Mouse (Mus musculus): ENCODE results near the gene Stac2. TPM values are rescaled to one million over a fixed set of nuclear protein-coding genes. Genes with fewer than 3 reads are reported as not detected.
A peak's percentile ranks its signal among the peaks of the same experiment; 100 is the strongest.

Stac2 gene
- 10.2 and 11.2 TPM in 2 replicates for polyA plus RNA-seq (2016; fragmentation: Nextera tagmentation; extraction: Ambion mirVana)

GRCm38 (mm10) chr11:98052989-98053834 is at the start of gene Stac2:
TSS of gene Stac2 (minus strand) at chr11:98053462.
- H3K27ac ChIP-seq, result peak within 1 kb of the TSS; percentile 15; the same call in 1 of the 2 replicates
- peak; percentile 87 for ATAC-seq (ENCODE audit: low FRiP score, low read depth)

GRCm38 (mm10) chr11:98101332-98101731 is 48.1 kb upstream of the Stac2 start:
- 83% methylated on average over 3 of the region's 3 CpGs for WGBS
- H3K27me3 ChIP-seq (replicated peaks), result no peaks in the 10 kb centered on the region
- no peak overlapping the region for H3K4me3 ChIP-seq
- no peaks in the 10 kb centered on the region for H3K9me3 ChIP-seq
- no peak for ATAC-seq (ENCODE audit: low FRiP score, low read depth)
- no peak overlapping the region for H3K9ac ChIP-seq
- H3K27ac ChIP-seq, result no peak overlapping the region
- H3K36me3 ChIP-seq, result peaks cover 82% of the 10 kb centered on the region
- H3K4me2 ChIP-seq (replicated peaks), result no peak overlapping the region
- no peaks in the 10 kb centered on the region for H3K4me1 ChIP-seq

More at GRCm38 (mm10) chr11:98052989-98053834, at the start of gene Stac2:
- Histone ChIP-seq H3K4me1 (peaks cover 33% of the 10 kb centered on the region), H3K9me3 (no peaks in the 10 kb centered on the region), H3K9ac (peak within 1 kb of the TSS; percentile 75), H3K27me3 (replicated peaks) (peaks cover 44% of the 10 kb centered on the region), H3K36me3 (no peaks in the 10 kb centered on the region), H3K4me2 (replicated peaks) (peak within 1 kb of the TSS; percentile 68), H3K4me3 (peak within 1 kb of the TSS; percentile 49)
- 2% methylated on average over 41 of the region's 48 CpGs for WGBS

GRCm38 (mm10) chr11:98090583-98090982 is 37.3 kb upstream of the Stac2 start:
- no peaks in the 10 kb centered on the region for H3K27me3 ChIP-seq (replicated peaks)
- H3K36me3 ChIP-seq, result peaks cover 64% of the 10 kb centered on the region
- H3K4me1 ChIP-seq, result no peaks in the 10 kb centered on the region
- H3K9ac ChIP-seq, result no peak overlapping the region
- H3K4me2 ChIP-seq (replicated peaks), result no peak overlapping the region
- no peaks in the 10 kb centered on the region for H3K9me3 ChIP-seq
- H3K4me3 ChIP-seq, result no peak overlapping the region
- WGBS, result 94% methylated on average over 9 of the region's 9 CpGs
- H3K27ac ChIP-seq, result no peak overlapping the region
- no peak for ATAC-seq (ENCODE audit: low FRiP score, low read depth)

- ATAC-seq (ENCODE audit: low FRiP score, low read depth), result no peak
- Histone ChIP-seq H3K9ac (no peak overlapping the region), H3K4me2 (replicated peaks) (no peak overlapping the region), H3K4me3 (no peak overlapping the region), H3K27ac (no peak overlapping the region), H3K4me1 (no peaks in the 10 kb centered on the region), H3K36me3 (peaks cover 56% of the 10 kb centered on the region), H3K27me3 (replicated peaks) (no peaks in the 10 kb centered on the region), H3K9me3 (no peaks in the 10 kb centered on the region)
- 53% methylated on average over 7 of the region's 7 CpGs for WGBS
Measured at GRCm38 (mm10) chr11:98088224-98088623, 35.0 kb upstream of the Stac2 start.

- ATAC-seq (ENCODE audit: low FRiP score, low read depth), result no peak
- no peak overlapping the region for H3K9ac ChIP-seq
- H3K4me2 ChIP-seq (replicated peaks), result no peak overlapping the region
- no peaks in the 10 kb centered on the region for H3K4me1 ChIP-seq
- 73% methylated on average over 7 of the region's 7 CpGs for WGBS
- H3K4me3 ChIP-seq, result no peak overlapping the region
- no peaks in the 10 kb centered on the region for H3K27me3 ChIP-seq (replicated peaks)
- H3K9me3 ChIP-seq, result no peaks in the 10 kb centered on the region
- H3K36me3 ChIP-seq, result peaks cover 41% of the 10 kb centered on the region
- no peak overlapping the region for H3K27ac ChIP-seq
Measured at GRCm38 (mm10) chr11:98086574-98086973, 33.3 kb upstream of the Stac2 start.

- ATAC-seq (ENCODE audit: low FRiP score, low read depth), result no peak
- Histone ChIP-seq H3K36me3 (peaks cover 37% of the 10 kb centered on the region), H3K4me3 (no peak overlapping the region), H3K4me2 (replicated peaks) (no peak overlapping the region), H3K9me3 (no peaks in the 10 kb centered on the region), H3K27ac (no peak overlapping the region), H3K4me1 (no peaks in the 10 kb centered on the region), H3K27me3 (replicated peaks) (no peaks in the 10 kb centered on the region), H3K9ac (no peak overlapping the region)
- 92% methylated on average over 9 of the region's 9 CpGs for WGBS
Measured at GRCm38 (mm10) chr11:98086141-98086540, 32.9 kb upstream of the Stac2 start.

GRCm38 (mm10) chr11:98082745-98083144 is 29.5 kb upstream of the Stac2 start:
- ATAC-seq (ENCODE audit: low FRiP score, low read depth), result no peak
- no peak overlapping the region for H3K27ac ChIP-seq
- no peaks in the 10 kb centered on the region for H3K9me3 ChIP-seq
- no peak overlapping the region for H3K9ac ChIP-seq
- H3K4me3 ChIP-seq, result no peak overlapping the region
- no peak overlapping the region for H3K4me2 ChIP-seq (replicated peaks)
- WGBS, result 92% methylated on average over 7 of the region's 7 CpGs
- H3K27me3 ChIP-seq (replicated peaks), result no peaks in the 10 kb centered on the region
- H3K36me3 ChIP-seq, result peaks cover 10% of the 10 kb centered on the region
- H3K4me1 ChIP-seq, result no peaks in the 10 kb centered on the region

GRCm38 (mm10) chr11:98080450-98080849 is 27.2 kb upstream of the Stac2 start:
- Histone ChIP-seq H3K4me3 (no peak overlapping the region), H3K27me3 (replicated peaks) (no peaks in the 10 kb centered on the region), H3K36me3 (peaks cover under 1% of the 10 kb centered on the region; the same call in 1 of the 2 replicates), H3K4me2 (replicated peaks) (no peak overlapping the region), H3K9ac (no peak overlapping the region), H3K9me3 (no peaks in the 10 kb centered on the region), H3K27ac (no peak overlapping the region), H3K4me1 (no peaks in the 10 kb centered on the region)
- ATAC-seq (ENCODE audit: low FRiP score, low read depth), result no peak
- WGBS, result 85% methylated on average over 6 of the region's 6 CpGs

- Histone ChIP-seq H3K27me3 (replicated peaks) (no peaks in the 10 kb centered on the region), H3K9me3 (no peaks in the 10 kb centered on the region), H3K4me2 (replicated peaks) (no peak overlapping the region), H3K4me1 (no peaks in the 10 kb centered on the region), H3K9ac (no peak overlapping the region), H3K36me3 (no peaks in the 10 kb centered on the region; the same call in 1 of the 2 replicates), H3K4me3 (no peak overlapping the region), H3K27ac (no peak overlapping the region)
- 86% methylated on average over 8 of the region's 8 CpGs for WGBS
- no peak for ATAC-seq (ENCODE audit: low FRiP score, low read depth)
Measured at GRCm38 (mm10) chr11:98077086-98077485, 23.8 kb upstream of the Stac2 start.

- Histone ChIP-seq H3K27me3 (replicated peaks) (no peaks in the 10 kb centered on the region), H3K4me3 (no peak overlapping the region), H3K27ac (no peak overlapping the region), H3K4me1 (no peaks in the 10 kb centered on the region), H3K4me2 (replicated peaks) (peak overlapping the region; percentile 18; the same call in 1 of the 2 replicates), H3K36me3 (no peaks in the 10 kb centered on the region), H3K9me3 (no peaks in the 10 kb centered on the region), H3K9ac (no peak overlapping the region)
- 20% methylated on average over 13 of the region's 13 CpGs for WGBS
- no peak for ATAC-seq (ENCODE audit: low FRiP score, low read depth)
Measured at GRCm38 (mm10) chr11:98075195-98075808, 22.0 kb upstream of the Stac2 start.

- no peaks in the 10 kb centered on the region for H3K9me3 ChIP-seq
- H3K4me1 ChIP-seq, result no peaks in the 10 kb centered on the region
- no peak overlapping the region for H3K4me3 ChIP-seq
- no peak for ATAC-seq (ENCODE audit: low FRiP score, low read depth)
- no peak overlapping the region for H3K27ac ChIP-seq
- no peaks in the 10 kb centered on the region for H3K36me3 ChIP-seq
- no peak overlapping the region for H3K9ac ChIP-seq
- 93% methylated on average over 4 of the region's 4 CpGs for WGBS
- no peaks in the 10 kb centered on the region for H3K27me3 ChIP-seq (replicated peaks)
- H3K4me2 ChIP-seq (replicated peaks), result no peak overlapping the region
Measured at GRCm38 (mm10) chr11:98073442-98073841, 20.2 kb upstream of the Stac2 start.

- no peak overlapping the region for H3K4me3 ChIP-seq
- 94% methylated on average over 21 of the region's 21 CpGs for WGBS
- H3K27ac ChIP-seq, result no peak overlapping the region
Measured at GRCm38 (mm10) chr11:98067255-98067654, 14.0 kb upstream of the Stac2 start.

More at GRCm38 (mm10) chr11:98067255-98067654, 14.0 kb upstream of the Stac2 start:
- no peak overlapping the region for H3K4me2 ChIP-seq (replicated peaks)
- no peaks in the 10 kb centered on the region for H3K36me3 ChIP-seq
- H3K9ac ChIP-seq, result no peak overlapping the region
- peaks cover 8% of the 10 kb centered on the region; the same call in 1 of the 2 replicates for H3K9me3 ChIP-seq
- no peaks in the 10 kb centered on the region for H3K4me1 ChIP-seq
- ATAC-seq (ENCODE audit: low FRiP score, low read depth), result no peak
- H3K27me3 ChIP-seq (replicated peaks), result no peaks in the 10 kb centered on the region
